Mouse (Mus musculus): Measurements from ENCODE around the gene Klhl22. TPM values are rescaled to one million over a fixed set of nuclear protein-coding genes. Genes with fewer than 3 reads are reported as not detected.

Gene Klhl22
- polyA plus RNA-seq, 1 experiment from 2014 or later, result 66.0 TPM

DNA sequence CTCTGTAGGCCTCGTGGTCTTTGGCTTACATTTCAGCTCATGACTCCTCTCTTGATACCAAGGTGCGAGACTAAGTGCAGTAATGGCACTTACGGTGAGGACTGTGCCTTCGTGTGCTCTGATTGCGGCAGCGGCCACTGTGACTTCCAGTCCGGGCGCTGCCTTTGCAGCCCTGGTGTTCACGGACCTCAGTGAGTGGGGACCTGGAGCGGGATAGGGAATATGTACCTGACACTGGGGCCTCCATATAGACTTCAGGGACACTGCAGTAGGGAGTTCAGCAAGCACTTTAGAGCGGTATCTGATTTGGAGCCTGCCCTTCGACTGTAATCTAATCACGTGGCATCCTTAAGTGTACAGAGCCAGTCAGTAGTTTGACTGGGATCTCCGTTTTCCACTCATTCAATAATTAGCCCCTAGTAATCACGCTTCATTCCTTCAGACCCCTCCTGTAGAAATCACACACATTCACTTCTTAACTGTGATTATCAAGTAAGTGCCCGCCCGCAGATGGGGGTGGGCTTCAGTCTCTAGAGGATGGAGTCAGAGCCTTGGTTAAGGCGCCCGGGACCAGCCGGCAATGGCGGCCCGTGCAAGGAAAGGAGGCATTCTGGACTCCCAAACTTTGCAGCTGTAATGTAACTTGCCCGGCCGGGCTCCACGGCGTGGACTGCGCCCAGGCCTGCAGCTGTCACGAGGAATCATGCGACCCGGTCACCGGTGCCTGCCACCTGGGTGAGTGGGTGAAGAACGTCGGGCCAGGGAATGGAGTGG lies 44.4 kb downstream of the Klhl22 start:
- Histone ChIP-seq H3K9me3 (no peaks in the 10 kb centered on the region), H3K27me3 (peaks cover 78% of the 10 kb centered on the region), H3K4me1 (peaks cover 96% of the 10 kb centered on the region), H3K9ac (no peak overlapping the region), H3K4me3 (peak overlapping the region; percentile 25), H3K4me2 (peak overlapping the region; percentile 56), H3K27ac (no peak overlapping the region), H3K36me3 (peaks cover 14% of the 10 kb centered on the region; the same call in 1 of the 2 replicates)
- WGBS, result 33% methylated on average over 33 of the region's 33 CpGs
- no peak for ATAC-seq (ENCODE audit: borderline replicate concordance, extremely low read depth, low FRiP score, low TSS enrichment)

DNA sequence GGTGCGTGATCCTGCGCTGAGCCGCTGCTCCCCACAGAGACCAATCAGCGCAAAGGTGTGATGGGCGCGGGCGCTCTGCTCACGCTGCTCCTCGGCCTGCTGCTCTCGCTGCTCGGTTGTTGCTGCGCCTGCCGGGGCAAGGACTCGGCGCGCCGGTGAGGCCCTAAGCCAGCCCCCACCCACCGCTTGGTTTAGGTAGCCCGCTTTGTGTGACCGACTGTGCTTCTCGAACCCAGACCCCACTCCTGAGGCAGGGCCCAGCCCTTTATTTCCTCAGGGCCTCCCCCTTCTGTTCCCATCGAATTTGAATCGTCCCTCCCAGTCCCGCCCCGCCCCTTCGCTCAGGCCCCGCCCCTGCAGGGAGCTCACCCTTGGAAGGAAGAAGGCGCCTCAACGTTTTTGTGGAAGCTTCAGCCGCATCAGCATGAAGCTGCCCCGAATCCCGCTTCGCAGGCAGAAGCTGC lies 45.1 kb downstream of the Klhl22 start:
- ATAC-seq (ENCODE audit: borderline replicate concordance, extremely low read depth, low FRiP score, low TSS enrichment), result peak; percentile 23; the same call in 1 of the 2 replicates
- Histone ChIP-seq H3K4me3 (peak overlapping the region; percentile 25), H3K4me2 (peak overlapping the region; percentile 56), H3K4me1 (peaks cover 96% of the 10 kb centered on the region), H3K9me3 (no peaks in the 10 kb centered on the region), H3K36me3 (peaks cover 14% of the 10 kb centered on the region; the same call in 1 of the 2 replicates), H3K9ac (no peak overlapping the region; the same call in 1 of the 2 replicates), H3K27ac (no peak overlapping the region), H3K27me3 (peaks cover 72% of the 10 kb centered on the region)
- WGBS, result 15% methylated on average over 33 of the region's 33 CpGs

DNA sequence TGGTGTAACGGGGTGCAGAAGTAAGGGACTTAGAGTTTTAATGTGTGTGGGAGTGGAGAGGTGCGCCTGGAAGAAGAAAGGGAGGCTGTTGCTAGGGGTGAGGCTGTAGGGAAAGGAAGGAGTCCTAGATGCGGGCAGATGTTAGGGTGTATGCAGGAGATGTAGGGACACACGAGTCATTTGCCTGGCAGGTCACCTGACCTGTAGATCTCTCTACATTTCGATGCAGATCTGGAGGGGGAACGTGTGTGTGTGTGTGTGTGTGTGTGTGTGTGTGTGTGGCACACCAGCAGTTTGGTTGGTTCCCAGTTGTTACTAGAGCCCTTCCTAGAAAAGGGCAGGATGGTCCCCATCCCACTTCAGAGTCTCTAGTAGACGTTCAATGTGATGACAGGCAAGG lies 45.6 kb downstream of the Klhl22 start:
- Histone ChIP-seq H3K27ac (no peak overlapping the region), H3K4me3 (peak overlapping the region; percentile 25; the same call in 1 of the 2 replicates), H3K36me3 (peaks cover 14% of the 10 kb centered on the region; the same call in 1 of the 2 replicates), H3K27me3 (peaks cover 67% of the 10 kb centered on the region), H3K9me3 (no peaks in the 10 kb centered on the region), H3K9ac (no peak overlapping the region; the same call in 1 of the 2 replicates), H3K4me2 (peak overlapping the region; percentile 56), H3K4me1 (peaks cover 95% of the 10 kb centered on the region)
- 44% methylated on average over 7 of the region's 7 CpGs for WGBS
- ATAC-seq (ENCODE audit: borderline replicate concordance, extremely low read depth, low FRiP score, low TSS enrichment), result no peak

- H3K4me2 ChIP-seq, result peak overlapping the region; percentile 92
- H3K4me1 ChIP-seq, result peaks cover 88% of the 10 kb centered on the region
- ATAC-seq (ENCODE audit: borderline replicate concordance, extremely low read depth, low FRiP score, low TSS enrichment), result no peak; the same call in 1 of the 2 replicates
- 10% methylated on average over 50 of the region's 50 CpGs for WGBS
- peak overlapping the region; percentile 74 for H3K27ac ChIP-seq
- H3K9me3 ChIP-seq, result no peaks in the 10 kb centered on the region
- H3K36me3 ChIP-seq, result peaks cover 14% of the 10 kb centered on the region; the same call in 1 of the 2 replicates
- H3K9ac ChIP-seq, result peak overlapping the region; percentile 57
- peak overlapping the region; percentile 45 for H3K4me3 ChIP-seq
- peaks cover 57% of the 10 kb centered on the region for H3K27me3 ChIP-seq
Measured at GRCm38 (mm10) chr16:17806581-17807191, 47.3 kb downstream of the Klhl22 start.

- Histone ChIP-seq H3K4me2 (peak overlapping the region; percentile 92), H3K36me3 (peaks cover 14% of the 10 kb centered on the region; the same call in 1 of the 2 replicates), H3K27ac (peak overlapping the region; percentile 74), H3K9me3 (no peaks in the 10 kb centered on the region), H3K9ac (peak overlapping the region; percentile 57), H3K4me1 (peaks cover 84% of the 10 kb centered on the region), H3K27me3 (peaks cover 50% of the 10 kb centered on the region), H3K4me3 (peak overlapping the region; percentile 45)
- 8% methylated on average over 73 of the region's 73 CpGs for WGBS
- ATAC-seq (ENCODE audit: borderline replicate concordance, extremely low read depth, low FRiP score, low TSS enrichment), result peak; percentile 29; the same call in 1 of the 2 replicates
Measured at GRCm38 (mm10) chr16:17807192-17808009, 48.0 kb downstream of the Klhl22 start.

DNA sequence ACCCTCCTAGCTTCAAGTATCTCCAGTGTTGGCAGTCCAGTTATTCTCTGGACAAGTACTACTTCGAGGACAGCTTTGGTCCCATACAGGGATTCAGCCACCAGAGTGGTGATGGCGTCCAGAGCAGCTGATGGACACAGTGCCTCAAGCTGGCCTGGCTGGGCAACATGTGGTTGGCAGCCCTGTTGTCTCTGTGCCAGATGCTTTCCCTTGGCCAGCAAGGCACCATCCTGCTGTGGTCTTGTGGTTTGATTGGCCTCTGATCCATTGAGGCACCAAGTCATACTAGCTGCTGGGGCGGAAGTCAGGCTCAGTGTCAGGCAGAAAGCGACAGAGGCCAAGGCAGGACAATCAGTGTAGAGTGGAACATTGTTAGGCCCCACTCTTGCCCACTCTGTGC lies 49.7 kb downstream of the Klhl22 start:
- Histone ChIP-seq H3K9ac (no peak overlapping the region), H3K27me3 (peaks cover 32% of the 10 kb centered on the region), H3K4me2 (no peak overlapping the region), H3K4me1 (peaks cover 67% of the 10 kb centered on the region), H3K27ac (peak overlapping the region; percentile 82), H3K4me3 (no peak overlapping the region), H3K36me3 (peaks cover 10% of the 10 kb centered on the region; the same call in 1 of the 2 replicates), H3K9me3 (no peaks in the 10 kb centered on the region)
- no peak for ATAC-seq (ENCODE audit: borderline replicate concordance, extremely low read depth, low FRiP score, low TSS enrichment)
- WGBS, result 75% methylated on average over 4 of the region's 4 CpGs

- H3K27me3 ChIP-seq, result peaks cover 32% of the 10 kb centered on the region
- WGBS, result 10% methylated on average over 7 of the region's 7 CpGs
- peaks cover 10% of the 10 kb centered on the region; the same call in 1 of the 2 replicates for H3K36me3 ChIP-seq
- H3K27ac ChIP-seq, result peak overlapping the region; percentile 82
- no peaks in the 10 kb centered on the region for H3K9me3 ChIP-seq
- H3K4me3 ChIP-seq, result no peak overlapping the region
- H3K4me2 ChIP-seq, result no peak overlapping the region
- H3K4me1 ChIP-seq, result peaks cover 61% of the 10 kb centered on the region
- no peak overlapping the region for H3K9ac ChIP-seq
- ATAC-seq (ENCODE audit: borderline replicate concordance, extremely low read depth, low FRiP score, low TSS enrichment), result peak; percentile 77
Measured at GRCm38 (mm10) chr16:17809711-17810110, 50.3 kb downstream of the Klhl22 start.

GRCm38 (mm10) chr16:17812120-17812519 lies 52.7 kb downstream of the Klhl22 start:
- Histone ChIP-seq H3K27me3 (peaks cover 24% of the 10 kb centered on the region), H3K9ac (no peak overlapping the region)
- WGBS, result 5% methylated on average over 5 of the region's 5 CpGs

GRCm38 (mm10) chr16:17813173-17813572 lies 53.8 kb downstream of the Klhl22 start:
- ATAC-seq (ENCODE audit: borderline replicate concordance, extremely low read depth, low FRiP score, low TSS enrichment), result no peak
- Histone ChIP-seq H3K27ac (no peak overlapping the region), H3K9ac (no peak overlapping the region), H3K4me3 (no peak overlapping the region), H3K27me3 (peaks cover 19% of the 10 kb centered on the region), H3K9me3 (no peaks in the 10 kb centered on the region), H3K36me3 (0 out of 2 replicates have a peak, but pooled peaks cover 4% of the 10 kb centered on the region), H3K4me2 (no peak overlapping the region), H3K4me1 (peaks cover 40% of the 10 kb centered on the region)
- 36% methylated on average over 4 of the region's 4 CpGs for WGBS

More at GRCm38 (mm10) chr16:17812120-17812519, 52.7 kb downstream of the Klhl22 start:
- Histone ChIP-seq H3K36me3 (0 out of 2 replicates have a peak, but pooled peaks cover 7% of the 10 kb centered on the region), H3K9me3 (no peaks in the 10 kb centered on the region), H3K27ac (no peak overlapping the region), H3K4me1 (peaks cover 51% of the 10 kb centered on the region), H3K4me2 (no peak overlapping the region), H3K4me3 (no peak overlapping the region)
- no peak for ATAC-seq (ENCODE audit: borderline replicate concordance, extremely low read depth, low FRiP score, low TSS enrichment)

DNA sequence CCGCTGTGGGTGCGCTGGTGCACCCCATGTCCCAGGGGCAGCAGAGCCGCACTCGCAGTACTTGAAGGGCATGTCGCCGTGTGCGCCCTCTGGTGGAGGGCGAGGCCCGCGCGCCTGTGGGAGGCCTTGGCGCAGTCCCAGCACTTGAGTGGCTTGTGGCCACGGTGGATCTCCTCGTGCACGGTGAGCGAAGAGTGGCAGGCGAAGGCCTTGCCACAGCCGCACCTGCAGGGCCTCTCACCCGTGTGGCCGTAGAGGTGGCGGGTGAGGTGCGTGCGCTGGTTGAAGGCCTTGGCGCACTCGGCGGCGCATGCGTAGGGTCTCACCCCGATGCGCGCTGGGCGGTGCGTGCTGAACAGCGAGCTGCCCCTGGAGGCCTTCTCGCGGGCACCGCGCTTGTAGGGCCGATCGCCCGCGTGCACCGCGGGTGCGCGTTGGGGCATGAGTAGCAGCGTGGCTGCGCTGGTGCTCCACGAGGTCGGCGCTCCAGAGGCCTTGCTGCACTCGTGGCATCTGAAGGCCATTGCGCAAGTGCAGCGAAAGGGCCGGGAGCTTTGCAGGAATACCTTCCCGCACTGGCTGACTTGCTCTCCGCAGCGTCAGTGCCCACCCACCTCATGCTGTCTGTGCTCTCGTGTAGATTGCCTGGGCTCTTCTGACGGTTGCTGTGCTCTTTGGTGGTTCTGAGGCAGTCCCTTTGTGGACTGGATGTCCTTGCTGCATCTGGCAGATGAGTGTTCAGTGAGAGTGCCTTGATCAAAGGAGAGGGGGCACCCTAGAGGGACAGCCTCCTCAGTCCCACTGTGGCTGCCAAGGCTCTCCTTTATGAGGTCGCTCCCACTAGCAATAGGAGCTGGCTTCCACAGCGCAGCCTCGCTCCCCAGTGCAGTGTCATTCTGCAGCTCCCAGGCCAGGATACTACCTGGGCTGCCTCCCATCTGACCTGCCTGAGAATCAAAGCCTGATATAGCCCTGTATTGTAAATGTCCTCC lies 56.3 kb downstream of the Klhl22 start:
- Histone ChIP-seq H3K4me3 (peak overlapping the region; percentile 52), H3K27ac (no peak overlapping the region), H3K4me2 (peak overlapping the region; percentile 87), H3K36me3 (no peaks in the 10 kb centered on the region), H3K9me3 (no peaks in the 10 kb centered on the region), H3K4me1 (peaks cover 18% of the 10 kb centered on the region), H3K9ac (peak overlapping the region; percentile 57), H3K27me3 (peaks cover 15% of the 10 kb centered on the region)
- WGBS, result 2% methylated on average over 62 of the region's 63 CpGs
- peak; percentile 81 for ATAC-seq (ENCODE audit: borderline replicate concordance, extremely low read depth, low FRiP score, low TSS enrichment)

Measured in lung, embryonic 15.5 days (tissue).